Mouse (Mus musculus): Measurements from ENCODE around the gene Coro1c.

Gene Coro1c

DNA sequence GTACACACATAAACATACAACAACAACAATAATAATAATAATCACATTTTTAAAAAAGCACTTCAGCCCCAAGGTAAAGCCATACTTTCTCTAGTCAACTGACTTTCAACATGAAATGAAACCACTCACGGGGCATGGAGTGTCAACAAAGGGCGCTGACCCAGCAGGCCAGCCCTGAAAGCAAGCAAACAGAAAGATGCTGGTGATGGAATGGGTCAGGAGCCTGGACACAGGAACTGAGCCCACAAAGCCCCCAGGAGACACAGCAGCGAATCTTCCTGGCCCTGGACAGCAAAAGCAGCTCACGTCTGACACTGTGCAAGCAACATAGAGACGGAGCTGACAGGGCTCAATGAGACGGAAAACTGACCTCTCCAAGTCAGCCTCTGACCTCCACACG, 23.8 kb downstream of the Coro1c start:
- DNase-seq (ENCODE audit: low spot score): no peak

- no peak for DNase-seq (ENCODE audit: low spot score)
Observed at GRCm38 (mm10) chr5:113883384-113883771, 25.2 kb downstream of the Coro1c start.

DNA sequence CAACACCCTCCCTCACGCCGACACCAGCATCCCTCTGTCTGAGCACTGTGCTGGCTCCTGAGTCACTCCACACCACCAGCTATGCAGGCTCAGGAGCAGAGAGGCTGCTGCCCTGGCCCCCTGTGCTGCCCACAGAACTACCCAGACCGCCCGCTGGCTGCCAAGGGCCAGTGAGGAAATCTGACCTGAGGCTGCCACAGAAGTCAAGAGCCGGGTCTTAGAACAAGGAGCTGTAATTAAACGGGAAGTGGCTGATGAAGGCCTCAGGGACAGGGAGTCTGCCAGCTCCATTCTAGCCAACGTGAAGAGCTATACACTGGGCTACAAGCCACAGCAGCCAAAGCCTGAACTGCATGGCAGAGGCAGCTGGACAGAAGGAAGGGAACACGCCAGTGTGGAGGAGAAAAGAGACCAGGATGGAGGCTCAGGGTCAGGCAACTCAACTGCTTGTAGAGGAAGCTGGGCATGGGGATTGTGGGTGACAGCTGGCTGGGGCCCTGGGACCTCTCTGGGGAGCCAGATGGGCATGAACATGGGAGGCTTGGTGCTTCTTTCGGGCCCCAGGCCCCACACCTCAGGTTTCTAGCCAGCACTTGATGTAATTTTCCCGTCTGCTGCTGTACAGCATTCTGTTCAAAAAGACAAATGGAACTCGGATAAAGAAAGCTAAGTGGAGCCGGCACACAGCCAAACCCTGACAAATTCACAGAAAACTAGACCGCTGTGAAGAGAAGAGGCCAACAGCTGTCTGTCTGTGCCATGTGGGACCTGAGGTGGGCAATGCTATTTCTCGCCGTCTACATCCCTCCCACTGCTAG, 25.8 kb downstream of the Coro1c start:
- DNase-seq (ENCODE audit: low spot score): no peak

DNA sequence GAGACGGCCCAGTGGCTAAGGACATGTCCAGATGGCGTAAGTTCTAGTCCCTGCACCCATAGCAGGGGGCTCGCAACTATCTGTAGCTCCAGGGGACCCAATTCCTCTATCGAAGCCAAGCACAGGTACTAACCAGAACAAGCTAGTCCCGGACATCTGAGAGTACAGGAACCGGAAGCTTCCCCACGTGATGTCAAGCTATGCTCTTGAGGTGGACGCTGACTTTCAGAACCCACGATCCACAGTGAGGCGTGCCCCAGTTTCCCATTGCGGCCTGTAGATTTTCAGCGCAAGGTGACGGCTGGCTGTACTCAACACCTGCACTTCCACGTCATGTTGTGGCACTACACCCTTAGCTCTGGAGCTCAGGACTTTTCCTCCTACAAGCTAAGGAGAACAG, 27.4 kb downstream of the Coro1c start:
- DNase-seq (ENCODE audit: low spot score): no peak

GRCm38 (mm10) chr5:113878943-113879617, 29.5 kb downstream of the Coro1c start:
- DNase-seq (ENCODE audit: low spot score): peak; percentile 57

DNA sequence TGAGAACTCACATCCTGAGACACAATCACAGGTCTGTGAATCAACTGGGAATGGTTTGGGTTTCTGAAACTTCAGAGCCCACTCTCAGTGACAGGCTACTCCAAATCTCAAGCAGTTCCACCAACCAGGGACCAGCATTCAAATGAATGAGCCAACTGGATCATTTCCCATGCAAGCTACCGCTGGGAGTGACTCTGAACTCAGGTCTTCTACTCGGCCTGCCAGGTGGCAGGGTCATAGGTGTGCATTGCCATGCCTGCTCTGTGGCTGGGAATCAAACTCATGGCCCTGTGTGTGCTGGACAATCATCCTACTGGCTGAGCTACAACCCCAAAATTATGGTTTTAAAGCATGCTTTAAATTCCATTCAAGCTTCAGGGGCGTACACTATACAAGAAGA, 31.0 kb downstream of the Coro1c start:
- DNase-seq (ENCODE audit: low spot score): no peak

DNA sequence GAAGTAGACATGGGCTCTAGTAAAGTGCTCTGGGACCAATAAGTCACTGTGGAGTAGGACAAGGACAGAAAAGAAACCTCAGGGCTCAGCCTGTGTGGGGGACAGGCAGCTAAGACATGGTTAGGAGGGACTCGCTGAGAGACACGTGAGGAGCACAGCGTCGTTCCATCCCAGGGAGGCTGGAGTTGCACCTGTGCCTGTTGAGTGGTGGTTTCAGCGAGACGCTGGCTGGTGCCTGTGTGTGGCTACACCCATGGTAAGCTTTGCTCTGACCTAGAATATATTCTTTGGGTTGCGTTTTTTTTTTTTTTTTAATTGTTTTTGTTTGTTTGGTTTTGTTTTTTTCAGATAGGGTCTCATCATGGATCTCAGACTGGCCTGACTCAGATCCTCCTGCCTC, 32.4 kb downstream of the Coro1c start:
- DNase-seq (ENCODE audit: low spot score): no peak

- DNase-seq (ENCODE audit: low spot score): no peak
Observed at GRCm38 (mm10) chr5:113875625-113876024, 32.9 kb downstream of the Coro1c start.

- DNase-seq (ENCODE audit: low spot score): no peak
Observed at GRCm38 (mm10) chr5:113874063-113875024, 34.2 kb downstream of the Coro1c start.

- DNase-seq (ENCODE audit: low spot score): peak; percentile 67
Observed at GRCm38 (mm10) chr5:113872936-113873912, 35.3 kb downstream of the Coro1c start.

- DNase-seq (ENCODE audit: low spot score): no peak
Observed at GRCm38 (mm10) chr5:113871903-113872548, 36.5 kb downstream of the Coro1c start.

- no peak for DNase-seq (ENCODE audit: low spot score)
Observed at GRCm38 (mm10) chr5:113870393-113871040, 38.0 kb downstream of the Coro1c start.

DNA sequence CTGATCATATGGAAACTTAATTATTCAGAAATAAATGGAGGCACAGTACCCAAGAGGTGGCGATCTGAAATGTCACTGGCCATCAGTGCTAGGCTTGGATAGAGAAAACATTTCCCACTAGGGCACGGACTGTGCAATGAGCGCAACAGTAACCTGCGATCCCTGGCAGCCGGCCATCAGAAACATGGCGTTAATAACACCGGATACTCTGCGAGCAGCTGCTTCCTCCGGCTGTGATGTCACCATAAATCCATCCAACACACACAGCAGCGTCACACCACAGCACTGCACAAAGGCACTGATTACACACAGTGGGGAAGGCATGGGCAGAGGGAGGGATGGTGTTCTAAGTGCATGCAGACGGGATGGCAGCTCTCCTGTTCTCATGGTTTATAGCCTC, 39.4 kb downstream of the Coro1c start:
- DNase-seq (ENCODE audit: low spot score): no peak

DNA sequence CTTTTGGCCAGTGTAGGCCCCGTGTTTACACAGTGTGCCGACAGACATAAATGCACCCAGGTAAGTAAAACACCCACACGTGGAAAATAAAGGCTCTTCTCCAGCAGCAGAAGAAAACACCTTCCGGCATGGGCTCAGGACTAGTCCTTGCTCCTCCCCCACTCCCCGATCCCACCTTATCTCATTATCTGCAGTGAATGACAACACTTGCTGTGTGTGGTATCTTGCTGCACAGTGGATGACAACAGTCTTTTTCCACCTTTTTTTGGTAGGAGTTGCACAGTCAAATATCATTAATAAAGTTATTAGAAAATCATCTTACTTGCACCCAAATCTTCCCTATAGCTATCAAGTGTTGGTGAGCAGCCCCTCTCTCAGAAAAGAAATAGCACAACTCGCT, 43.6 kb downstream of the Coro1c start:
- DNase-seq (ENCODE audit: low spot score): no peak

- DNase-seq (ENCODE audit: low spot score): no peak
Observed at GRCm38 (mm10) chr5:113863994-113864393, 44.6 kb downstream of the Coro1c start.

GRCm38 (mm10) chr5:113862418-113862817, 46.1 kb downstream of the Coro1c start:
- no peak for DNase-seq (ENCODE audit: low spot score)

- DNase-seq (ENCODE audit: low spot score): no peak
Observed at GRCm38 (mm10) chr5:113861294-113861693, 47.3 kb downstream of the Coro1c start.

- no peak for DNase-seq (ENCODE audit: low spot score)
Observed at GRCm38 (mm10) chr5:113858971-113859370, 49.6 kb downstream of the Coro1c start.

DNA sequence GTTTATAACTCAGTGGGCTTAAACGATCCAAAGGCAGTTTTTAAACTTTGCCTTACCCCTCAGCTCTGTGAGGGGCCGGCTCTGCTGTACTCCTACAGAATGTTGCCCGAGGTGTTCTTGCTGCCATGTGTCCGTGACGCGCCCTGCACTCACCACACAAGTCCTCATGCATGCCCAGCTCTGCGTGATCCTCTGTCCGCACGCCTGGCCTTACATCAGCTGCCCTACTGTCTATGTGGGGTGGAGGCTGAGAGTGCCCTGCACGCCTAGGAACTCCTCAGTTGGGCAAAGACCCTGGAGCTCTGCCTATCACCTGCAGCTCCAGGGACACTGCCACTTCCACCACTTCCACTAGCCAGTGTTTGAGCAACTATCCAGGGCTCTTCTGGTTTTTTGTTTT, 50.0 kb downstream of the Coro1c start:
- no peak for DNase-seq (ENCODE audit: low spot score)

DNA sequence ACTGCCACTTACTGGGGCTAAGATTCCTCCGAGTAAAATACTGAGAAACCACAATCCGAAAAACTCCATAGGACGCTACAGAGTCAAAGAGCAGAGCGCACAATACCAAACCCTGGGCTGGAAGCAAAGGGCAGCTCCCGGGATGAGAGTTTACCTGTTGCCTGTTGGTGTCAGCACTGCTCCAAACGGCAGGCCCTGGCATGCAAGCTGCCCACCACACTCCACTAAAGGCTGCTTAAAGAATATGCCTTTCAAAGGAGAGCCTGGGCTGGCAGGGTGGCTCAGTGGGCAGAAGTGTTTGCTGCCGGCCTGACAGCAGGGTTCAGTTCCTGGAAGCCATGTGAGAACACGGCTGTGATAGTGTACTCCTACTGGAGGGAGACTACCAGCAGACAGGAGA, 50.9 kb downstream of the Coro1c start:
- no peak for DNase-seq (ENCODE audit: low spot score)

Data from urinary bladder, postnatal 14 days (tissue).